Mouse (Mus musculus) lung, embryonic 16.5 days (tissue): ENCODE results near the gene Mdm4. TPM values are rescaled to one million over a fixed set of nuclear protein-coding genes. Genes with fewer than 3 reads are reported as not detected.

Experiments
- ATAC-seq: fragments of 200-750 bp; cut with Nextera tagmentation; 2 replicates; pipeline ENCODE4 v1.8.0; 2017; ENCODE audit warnings: low read depth, mild to moderate bottlenecking, moderate library complexity
- H3K27ac ChIP-seq: fragments of 300-500 bp; sonication (generic); 2 replicates; pipeline ENCODE4 v1.5.1; 2014; ENCODE audit warnings: mild to moderate bottlenecking, control low read depth, low read length
- H3K27me3 ChIP-seq: fragments of 300-500 bp; sonication (generic); 2 replicates; pipeline ENCODE4 v1.6.1; 2014; ENCODE audit warnings: low read depth, low read length, mixed read lengths; ENCODE audit not compliant: control insufficient read depth, insufficient read depth
- H3K36me3 ChIP-seq: fragments of 300-500 bp; sonication (generic); 2 replicates; pipeline ENCODE4 v1.6.1; 2014; ENCODE audit warnings: low read length; ENCODE audit not compliant: control insufficient read depth, insufficient read depth
- H3K4me1 ChIP-seq: fragments of 300-500 bp; sonication (generic); replicated peaks from 2 replicates; pipeline ENCODE4 v1.6.1; 2014; ENCODE audit warnings: low read length, mixed read lengths; ENCODE audit not compliant: control insufficient read depth, insufficient read depth
- H3K4me2 ChIP-seq: fragments of 300-500 bp; sonication (generic); 2 replicates; pipeline ENCODE4 v1.6.1; 2014; ENCODE audit warnings: low read depth, low read length, control low read depth
- H3K4me3 ChIP-seq: fragments of 300-500 bp; sonication (generic); 2 replicates; pipeline ENCODE4 v1.5.1; 2014; ENCODE audit warnings: mild to moderate bottlenecking, low read length, control low read depth
- H3K9ac ChIP-seq: fragments of 300-500 bp; sonication (generic); 2 replicates; pipeline ENCODE4 v1.6.1; 2014; ENCODE audit warnings: low read length, control low read depth
- H3K9me3 ChIP-seq: fragments of 300-500 bp; sonication (generic); 2 replicates; pipeline ENCODE4 v1.6.1; 2016; ENCODE audit warnings: low read length; ENCODE audit not compliant: control insufficient read depth
- WGBS: fragments of 180-500 bp; shearing (Covaris S2); extraction: QIAGEN DNeasy Blood & Tissue Kit; methylation state at CpG from one replicate; pipeline ENCODE4 v1.1.7; 2014; 5-methylcytosine and 5-hydroxymethylcytosine counted together
- polyA plus RNA-seq: library from polyadenylated mRNA; unstranded; fragments of >200 nt; fragmentation: Nextera tagmentation; extraction: Ambion mirVana; gene quantifications from 2 replicates; pipeline ENCODE4 v1.2.1, GENCODE M21; 2015

Mdm4 gene
- polyA plus RNA-seq, 1 experiment from 2014 or later: 33.4 TPM

DNA sequence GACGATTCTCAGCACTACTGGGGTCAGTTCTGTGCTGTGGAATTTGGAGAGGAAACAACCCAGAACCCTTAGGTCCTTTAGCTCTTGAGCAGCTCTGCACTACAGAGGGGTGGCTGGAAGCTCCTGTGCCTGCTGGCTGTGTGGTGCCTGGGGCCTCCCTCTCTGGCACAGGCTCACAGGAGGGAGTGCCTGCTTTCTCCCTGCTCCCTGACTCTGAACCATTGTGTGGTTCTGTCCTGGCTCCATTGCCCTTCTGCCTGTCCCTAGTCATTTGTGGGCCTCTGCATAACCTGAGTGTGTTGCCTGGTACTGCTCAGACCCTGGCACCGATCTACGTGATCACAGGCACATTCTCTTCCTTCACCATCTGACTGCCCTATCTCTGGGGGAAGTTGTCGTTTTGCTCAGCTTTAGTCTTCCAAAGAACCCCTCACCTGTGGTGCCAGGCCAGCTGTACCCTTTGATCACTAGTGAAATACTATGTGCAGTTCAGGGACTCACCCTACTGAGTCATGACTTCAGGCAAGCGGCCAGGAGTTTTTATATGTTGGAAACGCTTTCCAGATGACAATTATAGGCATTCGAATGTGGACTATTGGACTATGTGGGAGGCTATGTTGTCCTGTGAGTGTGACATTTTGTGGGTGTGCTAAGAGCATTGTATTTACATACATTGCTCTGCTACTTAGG lies 27.1 kb upstream of the Mdm4 start:
- Histone ChIP-seq H3K4me1 (peaks cover 9% of the 10 kb centered on the region), H3K36me3 (no peaks in the 10 kb centered on the region), H3K4me3 (no peak overlapping the region), H3K9ac (no peak overlapping the region; the same call in 1 of the 2 replicates), H3K4me2 (no peak overlapping the region), H3K27me3 (no peaks in the 10 kb centered on the region), H3K27ac (no peak overlapping the region), H3K9me3 (no peaks in the 10 kb centered on the region)
- 51% methylated on average over 7 of the region's 7 CpGs for WGBS
- ATAC-seq: peak; percentile 53

DNA sequence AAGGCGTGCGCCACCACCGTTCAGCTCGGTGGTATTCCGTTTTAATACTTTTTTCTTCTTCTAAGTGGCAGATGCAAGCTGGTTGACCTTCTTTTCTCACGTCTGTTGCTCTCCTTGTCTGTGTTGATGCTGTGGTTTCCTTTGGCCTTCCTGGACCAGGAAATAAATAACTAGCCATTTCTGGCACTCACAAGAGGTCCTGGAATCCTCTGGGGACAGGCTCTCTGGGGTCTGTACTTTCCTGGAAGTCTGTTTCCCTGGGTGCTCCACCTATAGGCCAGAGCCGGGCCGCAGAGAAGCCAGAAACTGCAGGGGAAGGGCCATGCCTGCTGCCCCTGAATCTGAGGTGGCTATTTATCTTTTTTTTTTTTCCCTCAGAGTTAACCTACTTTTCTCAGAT lies 24.0 kb upstream of the Mdm4 start:
- Histone ChIP-seq H3K9me3 (no peaks in the 10 kb centered on the region), H3K27me3 (no peaks in the 10 kb centered on the region), H3K4me3 (no peak overlapping the region), H3K36me3 (no peaks in the 10 kb centered on the region), H3K4me1 (peaks cover 9% of the 10 kb centered on the region), H3K4me2 (no peak overlapping the region), H3K9ac (no peak overlapping the region), H3K27ac (peak overlapping the region; percentile 14; the same call in 1 of the 2 replicates)
- no peak for ATAC-seq
- 55% methylated on average over 8 of the region's 8 CpGs for WGBS

DNA sequence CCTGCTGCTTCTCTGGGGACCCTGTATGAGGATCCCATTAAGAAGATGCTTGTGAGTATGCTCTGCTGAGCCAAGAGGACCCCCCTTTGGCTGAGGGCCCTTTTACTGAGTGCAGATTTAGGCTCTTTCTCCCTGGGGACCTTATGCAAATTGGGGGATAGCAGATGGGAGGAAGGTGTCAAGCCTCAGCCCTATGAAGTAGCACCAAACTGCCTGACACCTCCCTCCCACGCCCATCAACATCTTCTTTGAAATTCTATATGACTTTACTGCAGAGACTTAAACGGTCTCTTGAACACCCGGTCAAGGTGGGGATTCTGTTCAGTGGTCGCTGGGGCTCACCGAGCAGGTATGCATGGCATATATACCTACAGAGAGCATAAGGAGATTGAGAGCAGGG lies 22.7 kb upstream of the Mdm4 start:
- H3K9me3 ChIP-seq: no peaks in the 10 kb centered on the region
- H3K4me3 ChIP-seq: no peak overlapping the region
- H3K4me1 ChIP-seq: peaks cover 9% of the 10 kb centered on the region
- no peak for ATAC-seq
- 39% methylated on average over 5 of the region's 5 CpGs for WGBS
- H3K4me2 ChIP-seq: no peak overlapping the region
- no peaks in the 10 kb centered on the region for H3K36me3 ChIP-seq
- no peaks in the 10 kb centered on the region for H3K27me3 ChIP-seq
- H3K9ac ChIP-seq: no peak overlapping the region
- no peak overlapping the region for H3K27ac ChIP-seq

DNA sequence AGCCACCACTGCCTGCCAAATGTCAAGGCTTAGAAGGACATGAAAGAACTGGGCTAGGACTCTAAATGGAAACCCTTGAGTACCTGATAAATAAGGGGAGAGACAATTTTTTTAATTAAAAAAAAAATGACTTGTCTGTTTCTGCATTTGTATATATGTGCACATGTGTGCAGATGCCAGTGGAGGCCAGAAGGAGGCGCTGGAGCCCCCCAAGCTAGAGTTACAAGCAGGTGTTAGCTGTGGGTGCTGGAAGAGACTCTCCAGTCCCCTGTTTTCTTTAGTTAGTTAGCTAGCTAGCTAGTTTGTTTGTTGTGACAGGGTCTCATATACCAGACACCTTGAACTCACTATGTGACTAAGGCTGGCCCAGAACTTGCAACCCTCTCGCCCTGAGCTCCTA lies 21.5 kb upstream of the Mdm4 start:
- no peak for ATAC-seq
- Histone ChIP-seq H3K9me3 (no peaks in the 10 kb centered on the region), H3K4me1 (no peaks in the 10 kb centered on the region), H3K27me3 (no peaks in the 10 kb centered on the region), H3K9ac (no peak overlapping the region), H3K27ac (no peak overlapping the region), H3K4me3 (no peak overlapping the region), H3K4me2 (no peak overlapping the region), H3K36me3 (no peaks in the 10 kb centered on the region)
- WGBS: 79% methylated on average over 2 of the region's 2 CpGs

DNA sequence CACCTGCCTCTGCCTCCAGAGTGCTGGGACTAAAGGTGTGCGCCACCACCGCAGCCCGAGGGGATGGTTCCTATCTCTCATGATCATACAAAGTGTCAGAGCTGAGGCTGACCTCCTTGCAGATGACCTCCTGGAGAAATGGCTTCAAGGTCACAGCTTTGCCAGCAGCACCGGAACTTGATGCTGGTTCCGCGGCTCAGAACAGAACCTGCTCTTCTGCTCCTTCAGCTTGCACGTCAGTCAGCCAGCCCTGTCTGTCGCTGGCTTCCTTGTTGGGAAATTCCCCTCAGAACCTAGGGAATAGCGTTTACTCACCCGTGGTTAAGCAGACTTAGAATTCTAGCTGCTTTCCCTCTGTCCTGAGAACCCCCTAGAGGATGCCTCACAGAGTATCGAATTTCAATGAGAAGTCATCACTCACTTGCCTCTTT lies 19.7 kb upstream of the Mdm4 start:
- 24% methylated on average over 11 of the region's 11 CpGs for WGBS

DNA sequence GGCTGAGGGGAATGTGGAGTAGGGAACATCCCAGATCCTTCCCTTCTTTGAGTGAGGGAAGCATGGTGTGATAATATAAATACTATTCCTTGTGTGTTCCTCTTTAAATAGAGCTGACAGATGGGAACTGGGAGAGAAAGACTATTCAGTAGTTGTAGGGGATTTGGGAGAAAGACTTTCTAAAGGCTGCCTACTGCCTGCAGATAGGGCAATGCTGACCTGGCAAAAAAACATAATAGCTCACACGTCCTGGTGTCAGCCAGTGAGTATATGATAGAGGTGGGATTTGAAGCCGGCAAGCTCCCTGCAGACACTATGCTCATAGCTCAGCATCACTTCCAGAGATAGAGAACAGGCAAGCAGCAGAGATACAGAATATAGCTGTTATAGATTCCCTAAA lies 18.3 kb upstream of the Mdm4 start:
- no peak for ATAC-seq
- Histone ChIP-seq H3K4me1 (peaks cover 2% of the 10 kb centered on the region), H3K36me3 (no peaks in the 10 kb centered on the region), H3K27me3 (no peaks in the 10 kb centered on the region), H3K4me3 (no peak overlapping the region), H3K27ac (no peak overlapping the region), H3K9me3 (no peaks in the 10 kb centered on the region), H3K9ac (no peak overlapping the region), H3K4me2 (no peak overlapping the region)
- WGBS: 40% methylated on average over 2 of the region's 2 CpGs

More for the DNA sequence above, 19.7 kb upstream of the Mdm4 start:
- H3K4me3 ChIP-seq: no peak overlapping the region
- peaks cover 2% of the 10 kb centered on the region for H3K4me1 ChIP-seq
- no peak overlapping the region for H3K4me2 ChIP-seq
- H3K9ac ChIP-seq: no peak overlapping the region
- no peaks in the 10 kb centered on the region for H3K27me3 ChIP-seq
- H3K36me3 ChIP-seq: no peaks in the 10 kb centered on the region
- no peak for ATAC-seq
- H3K9me3 ChIP-seq: no peaks in the 10 kb centered on the region
- H3K27ac ChIP-seq: no peak overlapping the region

DNA sequence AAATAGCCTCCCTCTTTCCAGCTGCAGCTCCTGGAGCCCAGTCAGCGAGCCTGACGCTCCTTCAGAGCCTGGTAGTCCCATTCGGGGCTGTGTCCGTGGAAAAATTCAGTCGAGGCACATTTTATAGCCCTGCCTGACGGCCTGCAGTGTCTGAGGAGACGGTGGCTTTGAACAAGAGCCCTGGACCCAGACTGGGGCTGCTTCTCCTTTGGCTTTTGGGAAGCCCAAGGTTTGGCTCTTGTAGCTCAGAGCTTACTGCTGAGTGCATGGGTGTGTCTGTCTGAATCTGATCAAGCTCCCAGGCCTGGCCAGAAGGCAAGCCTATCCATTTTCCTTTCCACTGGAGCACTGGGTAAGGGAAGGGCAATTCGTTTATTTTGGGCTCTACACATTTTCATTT lies 17.2 kb upstream of the Mdm4 start:
- 57% methylated on average over 8 of the region's 8 CpGs for WGBS
- Histone ChIP-seq H3K4me3 (peak overlapping the region; percentile 78), H3K9ac (peak overlapping the region; percentile 92), H3K27me3 (no peaks in the 10 kb centered on the region), H3K4me2 (peak overlapping the region; percentile 98), H3K36me3 (no peaks in the 10 kb centered on the region), H3K27ac (no peak overlapping the region), H3K9me3 (no peaks in the 10 kb centered on the region), H3K4me1 (peaks cover 2% of the 10 kb centered on the region)
- ATAC-seq: no peak

DNA sequence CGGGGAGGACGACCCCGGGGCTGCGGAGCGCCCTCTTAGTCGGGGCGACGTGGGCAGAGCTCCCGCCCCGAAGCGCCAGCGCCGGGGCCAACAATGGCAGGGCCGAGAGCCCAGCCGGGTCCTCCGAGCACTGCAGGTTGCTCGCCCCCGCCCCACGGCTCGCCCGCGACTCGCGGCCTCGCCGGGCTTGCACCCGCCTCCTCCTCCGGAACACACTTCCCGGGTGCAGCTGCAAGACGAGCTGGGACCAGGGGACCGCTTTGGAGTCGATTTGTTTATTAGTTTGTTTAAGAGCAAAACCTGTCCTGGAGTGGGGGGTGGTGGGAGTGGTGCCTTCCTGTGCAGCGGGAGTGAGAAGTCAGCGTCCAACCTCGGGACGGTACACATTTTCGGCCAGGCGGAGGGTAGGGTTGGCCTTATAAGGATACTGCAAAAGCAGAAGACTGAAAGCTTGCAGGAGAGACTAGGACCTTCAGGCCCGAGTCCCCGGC lies 16.1 kb upstream of the Mdm4 start:
- peak; percentile 76 for ATAC-seq

DNA sequence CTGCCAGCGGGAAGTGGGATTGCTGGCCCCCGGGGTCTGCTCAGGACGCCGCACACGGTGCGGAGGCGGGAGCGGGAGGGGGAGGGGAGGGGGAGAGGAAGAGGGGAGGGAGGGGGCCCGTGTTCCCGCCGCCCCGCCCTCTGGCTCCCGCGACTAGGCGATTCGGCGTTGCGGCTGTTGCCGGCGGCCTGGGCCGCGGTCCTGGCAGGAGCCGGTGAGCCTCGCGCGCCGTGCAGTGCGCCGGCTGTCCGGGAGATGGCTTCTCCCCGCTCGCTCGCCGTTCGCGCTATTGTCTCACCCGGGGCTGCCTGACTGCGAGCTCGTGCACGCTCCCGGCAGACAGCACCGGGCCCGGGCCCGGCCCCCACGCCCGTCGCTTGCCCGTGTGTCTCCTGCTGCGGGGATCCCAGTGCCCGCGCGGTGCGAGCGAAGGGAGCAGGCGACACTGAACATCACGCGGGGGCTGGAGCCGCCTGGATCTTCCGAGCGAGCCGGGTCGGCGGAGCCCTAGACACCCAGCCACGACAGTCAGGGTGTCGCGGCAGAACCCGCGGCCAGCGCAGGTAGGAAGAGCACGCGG lies 15.6 kb upstream of the Mdm4 start:
- Histone ChIP-seq H3K4me3 (peak overlapping the region; percentile 78), H3K4me1 (peaks cover 2% of the 10 kb centered on the region), H3K4me2 (peak overlapping the region; percentile 98), H3K27ac (peak overlapping the region; percentile 86), H3K36me3 (no peaks in the 10 kb centered on the region), H3K27me3 (no peaks in the 10 kb centered on the region), H3K9me3 (no peaks in the 10 kb centered on the region), H3K9ac (peak overlapping the region; percentile 92)
- ATAC-seq: peak; percentile 93
- under 1% methylated on average over 55 of the region's 71 CpGs for WGBS

More for the DNA sequence above, 16.1 kb upstream of the Mdm4 start:
- Histone ChIP-seq H3K4me1 (peaks cover 2% of the 10 kb centered on the region), H3K4me3 (peak overlapping the region; percentile 78), H3K36me3 (no peaks in the 10 kb centered on the region), H3K9ac (peak overlapping the region; percentile 92), H3K4me2 (peak overlapping the region; percentile 98), H3K27ac (peak overlapping the region; percentile 86), H3K27me3 (no peaks in the 10 kb centered on the region), H3K9me3 (no peaks in the 10 kb centered on the region)
- 0% methylated on average over 30 of the region's 40 CpGs for WGBS
